Mouse (Mus musculus) G1E (cell line): Measurements from ENCODE around the gene Higd1c.

ENCODE experiments used
- CTCF ChIP-seq: IDR thresholded peaks from 2 replicates; pipeline ENCODE4 v1.5.1; 2012; ENCODE audit warnings: low read depth, low read length, inconsistent platforms, mixed read lengths
- GATA2 ChIP-seq: IDR thresholded peaks from 2 replicates; pipeline ENCODE4 v1.6.1; 2012; ENCODE audit warnings: low read depth, low read length, inconsistent platforms, borderline replicate concordance
- TAL1 ChIP-seq: conservative IDR thresholded peaks from 2 replicates; pipeline ENCODE4 v1.6.1; 2012; ENCODE audit warnings: low read depth, low read length, inconsistent platforms, mixed read lengths

DNA sequence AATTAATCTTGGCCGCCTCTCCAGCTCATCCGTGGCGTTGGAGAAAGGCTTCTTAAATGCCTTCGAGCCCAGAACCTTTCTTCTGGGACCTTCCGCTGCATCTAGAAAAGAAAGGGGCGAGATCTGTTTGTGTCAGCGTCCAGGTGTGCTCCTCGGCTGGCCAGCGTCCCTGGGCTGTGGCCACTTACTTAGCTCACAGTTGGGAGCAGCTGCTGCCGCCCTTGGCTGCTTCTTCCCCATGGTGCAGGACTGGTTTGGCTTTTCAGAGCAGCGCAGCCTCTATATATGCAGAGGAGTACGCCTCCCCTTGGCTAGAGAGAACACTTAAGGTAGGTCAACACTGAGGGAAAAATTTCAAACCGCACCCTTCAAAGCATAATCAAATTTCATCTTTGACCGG is 59.6 kb downstream of the Higd1c start:
- TF ChIP-seq CTCF (no peak), GATA2 (no peak), TAL1 (no peak)
